Mouse (Mus musculus): ENCODE results near the gene Taar9.
"Not testable (repeated sequence)": the region's sequence is repeated elsewhere in the genome, so short reads cannot be mapped to it uniquely, and the experiment has no call there.

Gene Taar9

DNA sequence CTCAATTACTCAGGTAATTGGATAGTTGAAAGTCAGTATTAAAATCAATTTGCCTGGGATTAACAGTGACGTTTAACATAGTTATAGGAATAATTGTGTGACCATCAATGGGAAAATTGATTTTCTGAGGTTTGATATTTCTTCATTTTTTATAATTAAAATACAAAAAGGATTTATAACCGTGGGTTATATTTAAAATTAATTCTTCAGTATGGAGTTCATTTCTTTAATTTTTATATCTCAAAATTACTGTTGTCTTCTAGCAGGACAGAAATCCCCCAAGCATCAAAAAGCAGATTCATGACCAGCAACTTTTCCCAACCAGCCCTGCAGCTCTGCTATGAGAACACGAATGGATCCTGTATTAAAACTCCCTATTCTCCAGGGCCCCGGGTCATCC, 33.1 kb downstream of the Taar9 start, which contains the start of gene Taar8a:
Gene Taar8a (plus strand): TSS at position 301 of the 400 bp plus-strand sequence.
- in situ Hi-C loops (cut with MboI, MseI) = not testable (repeated sequence)

GRCm38 (mm10) chr10:24074751-24075150, 34.6 kb downstream of the Taar9 start:
- in situ Hi-C loops (cut with MboI, MseI) = not testable (repeated sequence)

GRCm38 (mm10) chr10:24058986-24059385, 50.3 kb downstream of the Taar9 start:
- in situ Hi-C loops (cut with MboI, MseI) = no loop called here

All from T-helper 2 cell (primary cell).